Mouse (Mus musculus) hindbrain, embryonic 16.5 days (tissue): ENCODE results near the gene Gm20662. TPM values are rescaled to one million over a fixed set of nuclear protein-coding genes. Genes with fewer than 3 reads are reported as not detected.

ENCODE experiments used
- ATAC-seq: fragments of 200-750 bp; cut with Nextera tagmentation; 2 replicates; pipeline ENCODE4 v1.8.0; 2017; ENCODE audit warnings: moderate TSS enrichment, moderate library complexity
- H3K27ac ChIP-seq: fragments of 300-500 bp; sonication (generic); 2 replicates; pipeline ENCODE4 v1.5.1; 2014; ENCODE audit warnings: low read depth, mild to moderate bottlenecking, control low read depth, low read length, moderate library complexity
- H3K27me3 ChIP-seq: fragments of 300-500 bp; sonication (generic); replicated peaks from 2 replicates; pipeline ENCODE4 v1.6.1; 2014; ENCODE audit warnings: low read length; ENCODE audit not compliant: control insufficient read depth, insufficient read depth
- H3K36me3 ChIP-seq: fragments of 300-500 bp; sonication (generic); 2 replicates; pipeline ENCODE4 v1.6.1; 2014; ENCODE audit warnings: mild to moderate bottlenecking, low read length, moderate library complexity, mixed read lengths; ENCODE audit not compliant: control insufficient read depth, insufficient read depth
- H3K4me1 ChIP-seq: fragments of 300-500 bp; sonication (generic); 2 replicates; pipeline ENCODE4 v1.6.1; 2014; ENCODE audit warnings: low read depth, low read length; ENCODE audit not compliant: control insufficient read depth, insufficient read depth
- H3K4me2 ChIP-seq: fragments of 300-500 bp; sonication (generic); 2 replicates; pipeline ENCODE4 v1.6.1; 2014; ENCODE audit warnings: mild to moderate bottlenecking, low read length, control low read depth, moderate library complexity
- H3K4me3 ChIP-seq: fragments of 300-500 bp; sonication (generic); 2 replicates; pipeline ENCODE4 v1.5.1; 2014; ENCODE audit warnings: mild to moderate bottlenecking, low read length, control low read depth, moderate library complexity
- H3K9ac ChIP-seq: fragments of 300-500 bp; sonication (generic); 2 replicates; pipeline ENCODE4 v1.6.1; 2014; ENCODE audit warnings: low read depth, mild to moderate bottlenecking, control low read depth, low read length, moderate library complexity
- H3K9me3 ChIP-seq: fragments of 300-500 bp; sonication (generic); 2 replicates; pipeline ENCODE4 v1.6.1; 2014; ENCODE audit warnings: mild to moderate bottlenecking, low read length, moderate library complexity; ENCODE audit not compliant: control insufficient read depth
- WGBS: fragments of 180-500 bp; shearing (Covaris S2); extraction: QIAGEN DNeasy Blood & Tissue Kit; methylation state at CpG from one replicate; pipeline ENCODE4 v1.1.7; 2014; 5-methylcytosine and 5-hydroxymethylcytosine counted together
- polyA plus RNA-seq: library from polyadenylated mRNA; unstranded; fragments of >200 nt; fragmentation: Nextera tagmentation; extraction: Ambion mirVana; gene quantifications from 2 replicates; pipeline ENCODE4 v1.2.1, GENCODE M21; 2015

Gene Gm20662
- polyA plus RNA-seq, 1 experiment from 2014 or later = 1.5 TPM

GRCm38 (mm10) chr9:107984052-107984753, 11.9 kb upstream of the Gm20662 start:
- Histone ChIP-seq H3K27ac (peak overlapping the region; percentile 31), H3K27me3 (0 out of 2 replicates have a peak, but pooled peaks cover 3% of the 10 kb centered on the region), H3K36me3 (no peaks in the 10 kb centered on the region), H3K4me1 (peaks cover 10% of the 10 kb centered on the region), H3K9me3 (no peaks in the 10 kb centered on the region), H3K4me3 (peak overlapping the region; percentile 76), H3K4me2 (peak overlapping the region; percentile 86), H3K9ac (peak overlapping the region; percentile 73; the same call in 1 of the 2 replicates)
- no peak for ATAC-seq
- WGBS = 71% methylated on average over 19 of the region's 19 CpGs

- peaks cover 10% of the 10 kb centered on the region for H3K4me1 ChIP-seq
- H3K9ac ChIP-seq = peak overlapping the region; percentile 73
- ATAC-seq = no peak
- H3K4me2 ChIP-seq = peak overlapping the region; percentile 86
- WGBS = 73% methylated on average over 9 of the region's 9 CpGs
- H3K27me3 ChIP-seq = 0 out of 2 replicates have a peak, but pooled peaks cover 3% of the 10 kb centered on the region
- H3K9me3 ChIP-seq = no peaks in the 10 kb centered on the region
- peak overlapping the region; percentile 76 for H3K4me3 ChIP-seq
- H3K36me3 ChIP-seq = no peaks in the 10 kb centered on the region
- H3K27ac ChIP-seq = peak overlapping the region; percentile 20; the same call in 1 of the 2 replicates
These were observed 11.4 kb upstream of the Gm20662 start for GRCm38 (mm10) chr9:107984754-107985055.

- ATAC-seq = peak; percentile 78
These were observed 10.7 kb upstream of the Gm20662 start, which contains the start of gene Inka1 for GRCm38 (mm10) chr9:107985131-107986119. Inka1 (minus strand) TSS chr9:107985879.

GRCm38 (mm10) chr9:107986376-107986775, 9.8 kb upstream of the Gm20662 start:
- Histone ChIP-seq H3K9ac (no peak overlapping the region), H3K4me1 (peaks cover 10% of the 10 kb centered on the region), H3K4me3 (peak overlapping the region; percentile 76), H3K27me3 (0 out of 2 replicates have a peak, but pooled peaks cover 3% of the 10 kb centered on the region), H3K9me3 (no peaks in the 10 kb centered on the region), H3K36me3 (no peaks in the 10 kb centered on the region), H3K27ac (no peak overlapping the region), H3K4me2 (peak overlapping the region; percentile 86)
- peak; percentile 71 for ATAC-seq
- 7% methylated on average over 18 of the region's 18 CpGs for WGBS

More at GRCm38 (mm10) chr9:107985131-107986119, 10.7 kb upstream of the Gm20662 start, which contains the start of gene Inka1:
- Histone ChIP-seq H3K36me3 (no peaks in the 10 kb centered on the region), H3K4me1 (peaks cover 10% of the 10 kb centered on the region), H3K4me2 (peak within 1 kb of the TSS; percentile 86), H3K4me3 (peak within 1 kb of the TSS; percentile 76), H3K27me3 (0 out of 2 replicates have a peak, but pooled peaks cover 3% of the 10 kb centered on the region), H3K9me3 (no peaks in the 10 kb centered on the region), H3K9ac (peak within 1 kb of the TSS; percentile 73), H3K27ac (peak within 1 kb of the TSS; percentile 60)
- WGBS = under 1% methylated on average over 57 of the region's 58 CpGs

- H3K27ac ChIP-seq = no peak overlapping the region
- H3K36me3 ChIP-seq = no peaks in the 10 kb centered on the region
- no peaks in the 10 kb centered on the region for H3K9me3 ChIP-seq
- H3K9ac ChIP-seq = no peak overlapping the region
- H3K4me1 ChIP-seq = peaks cover 10% of the 10 kb centered on the region
- WGBS = 67% methylated on average over 3 of the region's 3 CpGs
- no peak overlapping the region for H3K4me2 ChIP-seq
- H3K27me3 ChIP-seq = 0 out of 2 replicates have a peak, but pooled peaks cover 3% of the 10 kb centered on the region
- no peak overlapping the region for H3K4me3 ChIP-seq
- no peak for ATAC-seq
These were observed 8.2 kb upstream of the Gm20662 start for GRCm38 (mm10) chr9:107987950-107988349.

GRCm38 (mm10) chr9:107992197-107992596, 4.0 kb upstream of the Gm20662 start, which contains the start of gene Cdhr4:
Cdhr4 (plus strand) TSS chr9:107992497.
- Histone ChIP-seq H3K9me3 (no peaks in the 10 kb centered on the region), H3K36me3 (no peaks in the 10 kb centered on the region), H3K27me3 (no peaks in the 10 kb centered on the region), H3K4me1 (no peaks in the 10 kb centered on the region), H3K4me3 (no peak within 1 kb of the TSS), H3K27ac (no peak within 1 kb of the TSS), H3K9ac (no peak within 1 kb of the TSS), H3K4me2 (no peak within 1 kb of the TSS)
- ATAC-seq = no peak
- WGBS = 69% methylated on average over 2 of the region's 2 CpGs

- no peaks in the 10 kb centered on the region for H3K36me3 ChIP-seq
- H3K4me1 ChIP-seq = no peaks in the 10 kb centered on the region
- H3K27me3 ChIP-seq = no peaks in the 10 kb centered on the region
- no peak overlapping the region for H3K4me2 ChIP-seq
- 84% methylated on average over 11 of the region's 11 CpGs for whole genome bisulfite sequencing
- no peak for ATAC-seq
- H3K27ac ChIP-seq = no peak overlapping the region
- H3K9ac ChIP-seq = no peak overlapping the region
- no peaks in the 10 kb centered on the region for H3K9me3 ChIP-seq
- H3K4me3 ChIP-seq = no peak overlapping the region
These were observed 3.1 kb upstream of the Gm20662 start for GRCm38 (mm10) chr9:107993013-107993412.

- no peak for ATAC-seq
- Histone ChIP-seq H3K9me3 (no peaks in the 10 kb centered on the region), H3K4me2 (no peak overlapping the region), H3K36me3 (no peaks in the 10 kb centered on the region), H3K4me3 (no peak overlapping the region), H3K27me3 (no peaks in the 10 kb centered on the region), H3K27ac (no peak overlapping the region), H3K9ac (no peak overlapping the region), H3K4me1 (no peaks in the 10 kb centered on the region)
- WGBS = 79% methylated on average over 2 of the region's 2 CpGs
These were observed 1.7 kb upstream of the Gm20662 start for GRCm38 (mm10) chr9:107994464-107994863.

GRCm38 (mm10) chr9:107995513-107995912, 636 bp upstream of the Gm20662 start:
- Histone ChIP-seq H3K27me3 (no peaks in the 10 kb centered on the region), H3K9me3 (no peaks in the 10 kb centered on the region), H3K9ac (no peak overlapping the region), H3K4me1 (no peaks in the 10 kb centered on the region), H3K27ac (no peak overlapping the region), H3K4me3 (no peak overlapping the region), H3K36me3 (no peaks in the 10 kb centered on the region), H3K4me2 (no peak overlapping the region)
- WGBS = 94% methylated on average over 21 of the region's 21 CpGs
- no peak for ATAC-seq
